Mouse (Mus musculus): ENCODE measurements around the gene Gtse1.

- TF ChIP-seq POLR2A (IDR thresholded peaks at IDR 0.05; ENCODE audit: extremely low read depth, insufficient read depth, low read length), result no peak
- no peak for TF ChIP-seq CTCF (IDR thresholded peaks at IDR 0.05; ENCODE audit: extremely low read depth, insufficient read depth, low read length)
These were observed 39.9 kb downstream of the Gtse1 start for GRCm38 (mm10) chr15:85899396-85899795.
